Mouse (Mus musculus): ENCODE measurements around the gene Cxcr5.

The Cxcr5 gene

GRCm38 (mm10) chr9:44479628-44480428 lies 81.8 kb downstream of the Cxcr5 start:
- DNase-seq (ENCODE audit: low spot score in 2 of 2): peak; percentile 69 to 83

GRCm38 (mm10) chr9:44478959-44479605 lies 82.6 kb downstream of the Cxcr5 start:
- no peak for DNase-seq (ENCODE audit: low spot score in 2 of 2)

- no peak for DNase-seq (ENCODE audit: low spot score in 2 of 2)
These were observed 83.3 kb downstream of the Cxcr5 start for GRCm38 (mm10) chr9:44478229-44478921.

GRCm38 (mm10) chr9:44477339-44478228 lies 84.1 kb downstream of the Cxcr5 start:
- peak in 1 of 2 experiments; percentile 62 for DNase-seq (ENCODE audit: low spot score in 2 of 2)

GRCm38 (mm10) chr9:44475936-44476335 lies 85.7 kb downstream of the Cxcr5 start:
- DNase-seq (ENCODE audit: low spot score in 2 of 2): no peak

- DNase-seq (ENCODE audit: low spot score in 2 of 2): no peak
These were observed 87.3 kb downstream of the Cxcr5 start for GRCm38 (mm10) chr9:44474327-44474726.

- no peak for DNase-seq (ENCODE audit: low spot score in 2 of 2)
These were observed 88.5 kb downstream of the Cxcr5 start for GRCm38 (mm10) chr9:44473184-44473583.

- DNase-seq (ENCODE audit: low spot score in 2 of 2): no peak
These were observed 92.9 kb downstream of the Cxcr5 start for GRCm38 (mm10) chr9:44468800-44469199.

GRCm38 (mm10) chr9:44468224-44468623 lies 93.5 kb downstream of the Cxcr5 start:
- DNase-seq (ENCODE audit: low spot score in 2 of 2): no peak

- DNase-seq (ENCODE audit: low spot score in 2 of 2): no peak
These were observed 99.7 kb downstream of the Cxcr5 start for GRCm38 (mm10) chr9:44461950-44462349.
